Mouse (Mus musculus) ES-E14 (cell line): Measurements from ENCODE around the gene Cideb. TPM values are rescaled to one million over a fixed set of nuclear protein-coding genes. Genes with fewer than 3 reads are reported as not detected.

ENCODE experiments used
- DNase-seq: peaks from one replicate; pipeline ENCODE4 v3.0.0-alpha.2; 2013; ENCODE audit warnings: low read depth, low spot score
- H3K27ac ChIP-seq: 2 replicates; pipeline ENCODE4 v1.5.1; 2012; ENCODE audit warnings: low read depth, mild to moderate bottlenecking, low read length, moderate library complexity, mixed read lengths; ENCODE audit not compliant: poor library complexity, insufficient read depth, severe bottlenecking
- H3K36me3 ChIP-seq: 2 replicates; pipeline ENCODE4 v1.6.1; 2012; ENCODE audit warnings: mild to moderate bottlenecking, low read length, moderate library complexity, mixed read lengths; ENCODE audit not compliant: control insufficient read depth, poor library complexity, insufficient read depth, severe bottlenecking
- H3K4me1 ChIP-seq, 2 experiments: fragments of 150-350 bp in 1 of 2; sonication (generic) in 1 of 2; 2 replicates each; pipeline ENCODE4 v1.6.1; 2012; ENCODE audit warnings: low read length in 2 of 2, mild to moderate bottlenecking in 1 of 2, mixed read lengths in 1 of 2; ENCODE audit not compliant: control insufficient read depth in 2 of 2, insufficient read depth in 2 of 2, poor library complexity in 1 of 2
- H3K4me3 ChIP-seq, 2 experiments: fragments of 150-350 bp in 1 of 2; sonication (generic) in 1 of 2; 2 replicates each; pipeline ENCODE4 v1.5.1; 2012; ENCODE audit warnings: low read length in 2 of 2, low read depth in 1 of 2, mild to moderate bottlenecking in 1 of 2, mixed read lengths in 1 of 2; ENCODE audit not compliant: insufficient read depth in 1 of 2, poor library complexity in 1 of 2, severe bottlenecking in 1 of 2
- H3K9ac ChIP-seq: 2 replicates; pipeline ENCODE4 v1.6.1; 2012; ENCODE audit warnings: low read depth, mild to moderate bottlenecking, low read length, mixed read lengths; ENCODE audit not compliant: poor library complexity, insufficient read depth, severe bottlenecking
- H3K9me3 ChIP-seq: fragments of 150-350 bp; sonication (generic); 2 replicates; pipeline ENCODE4 v1.6.1; 2012; ENCODE audit warnings: low read depth, mild to moderate bottlenecking, low read length; ENCODE audit not compliant: control insufficient read depth, insufficient read depth
- CHD2 ChIP-seq: IDR thresholded peaks from 2 replicates; pipeline ENCODE4 v1.6.1; 2014; ENCODE audit warnings: mild to moderate bottlenecking, low read depth, low read length, inconsistent platforms
- HCFC1 ChIP-seq: IDR thresholded peaks from 2 replicates; pipeline ENCODE4 v1.6.1; 2012; ENCODE audit warnings: low read length, inconsistent platforms, borderline replicate concordance; ENCODE audit not compliant: insufficient read depth
- MAFK ChIP-seq: IDR thresholded peaks from 2 replicates; pipeline ENCODE4 v1.6.1; 2014; ENCODE audit warnings: mild to moderate bottlenecking, low read depth, low read length, inconsistent platforms; ENCODE audit not compliant: insufficient read depth
- ZC3H11A ChIP-seq: IDR thresholded peaks from 2 replicates; pipeline ENCODE4 v1.6.1; 2012; ENCODE audit warnings: low read depth, mild to moderate bottlenecking, inconsistent platforms, low read length, borderline replicate concordance
- ZNF384 ChIP-seq: IDR thresholded peaks from 2 replicates; pipeline ENCODE4 v1.6.1; 2012; ENCODE audit warnings: low read depth, low read length, inconsistent platforms
- in situ Hi-C, 2 experiments: fragments of 600-800 bp; cut with MboI; formaldehyde crosslinking; loops; one replicate each; pipeline ENCODE4 v1.15.1; 2025; ENCODE audit warnings: low sequenced_read_pairs in 2 of 2, inconsistent platforms in 1 of 2; ENCODE audit not compliant: unreplicated experiment in 2 of 2
- total RNA-seq: library from RNA; depleted of rRNA; stranded (reverse); fragments of 300-350 nt; gene quantifications from 2 replicates; pipeline ENCODE4 v1.2.3, GENCODE M21; 2012

The Cideb gene
- total RNA-seq, 1 experiment: 2.2 TPM

DNA sequence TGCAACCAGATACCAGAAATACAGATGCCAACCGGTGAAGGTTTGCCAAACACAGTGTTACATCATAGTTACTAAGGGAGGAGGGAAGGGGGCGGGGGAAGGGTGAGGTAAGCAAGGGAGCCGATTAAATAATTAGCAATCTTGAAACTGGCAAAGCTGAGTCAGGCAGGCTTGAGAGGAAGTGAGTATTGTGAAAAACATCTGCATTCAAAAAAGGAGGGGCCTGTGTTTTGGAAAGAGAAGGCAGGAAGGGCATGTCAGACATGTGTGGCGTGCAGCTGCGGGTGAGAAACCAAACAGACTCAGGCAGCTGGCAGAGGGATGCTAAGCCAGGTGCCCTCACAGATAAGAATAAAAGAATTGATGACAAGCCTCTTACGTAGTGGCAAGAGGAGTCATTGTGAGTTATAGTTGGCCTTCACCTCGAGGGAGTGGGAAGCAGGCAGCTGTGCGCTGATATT lies 33.8 kb downstream of the Cideb start:
- H3K4me3 ChIP-seq: no peak overlapping the region
- no peak for TF ChIP-seq ZC3H11A
- TF ChIP-seq ZNF384: no peak
- TF ChIP-seq HCFC1: no peak
- no peak for DNase-seq

DNA sequence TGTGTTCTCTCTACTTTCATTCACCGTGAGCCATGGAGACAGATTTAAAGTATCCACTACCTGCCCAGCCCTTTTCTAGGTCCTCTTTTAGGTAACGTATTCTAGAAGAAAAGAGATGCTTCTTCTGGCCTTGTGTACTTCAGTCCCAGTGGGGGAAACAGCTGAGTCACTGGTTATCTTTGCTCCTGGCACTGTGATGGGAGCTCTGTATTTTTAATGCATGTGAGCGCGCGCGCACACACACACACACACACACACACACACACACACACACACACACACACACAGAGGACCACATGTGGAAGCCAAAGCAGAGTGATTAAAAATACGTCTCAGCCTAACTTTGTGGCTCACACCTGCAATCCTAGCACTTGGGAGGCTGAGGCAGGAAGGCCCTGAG lies 34.8 kb downstream of the Cideb start:
- Histone ChIP-seq H3K4me1 (peaks cover 6 to 27% of the 10 kb centered on the region in 2 experiments; a peak in 3 of 4 replicates), H3K9ac (no peak overlapping the region), H3K4me3 (no peak overlapping the region), H3K36me3 (peaks cover 13% of the 10 kb centered on the region; the same call in 1 of the 2 replicates), H3K9me3 (no peaks in the 10 kb centered on the region), H3K27ac (no peak overlapping the region)
- no peak for TF ChIP-seq CHD2
- TF ChIP-seq ZC3H11A: no peak
- no peak for TF ChIP-seq MAFK
- no peak for TF ChIP-seq ZNF384
- TF ChIP-seq HCFC1: no peak
- in situ Hi-C loops: no loop called here
- DNase-seq: no peak

More for the DNA sequence above, 33.8 kb downstream of the Cideb start:
- in situ Hi-C loops: no loop called here
- H3K27ac ChIP-seq: no peak overlapping the region
- no peak overlapping the region for H3K9ac ChIP-seq
- H3K9me3 ChIP-seq: no peaks in the 10 kb centered on the region
- peaks cover 6 to 23% of the 10 kb centered on the region in 2 experiments; a peak in 3 of 4 replicates for H3K4me1 ChIP-seq
- peaks cover 4% of the 10 kb centered on the region; the same call in 1 of the 2 replicates for H3K36me3 ChIP-seq

DNA sequence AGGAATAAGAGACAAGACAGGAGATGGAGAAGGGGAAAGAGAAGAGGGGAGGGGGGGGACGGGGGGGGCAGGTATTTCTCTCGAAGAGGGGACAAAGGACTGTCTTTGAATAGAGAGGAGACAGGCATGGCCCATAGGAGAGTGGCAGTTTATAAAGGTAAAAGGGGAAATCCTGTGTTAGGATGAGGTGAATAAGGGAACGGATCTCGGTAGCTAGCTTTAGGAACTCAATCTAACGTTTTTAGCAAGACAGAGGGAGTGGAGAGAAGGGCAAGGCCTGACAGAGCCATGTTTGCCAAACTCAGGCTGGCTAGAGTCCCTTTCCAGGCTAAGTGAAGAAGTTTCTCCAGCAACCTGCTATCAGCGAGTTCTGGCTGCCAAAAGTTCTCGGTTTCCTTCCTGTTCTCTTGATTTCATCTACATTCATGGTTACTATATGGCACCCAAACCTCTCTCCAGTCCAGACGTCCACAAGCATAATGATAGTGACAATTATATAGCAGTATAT lies 35.8 kb downstream of the Cideb start:
- Histone ChIP-seq H3K4me3 (peak overlapping the region; percentile 76 to 90), H3K9me3 (no peaks in the 10 kb centered on the region), H3K9ac (peak overlapping the region; percentile 77; the same call in 1 of the 2 replicates), H3K4me1 (peaks cover 6 to 27% of the 10 kb centered on the region in 2 experiments; a peak in 3 of 4 replicates), H3K27ac (no peak overlapping the region), H3K36me3 (peaks cover 20% of the 10 kb centered on the region; the same call in 1 of the 2 replicates)
- DNase-seq: no peak
- in situ Hi-C loops: no loop called here
- TF ChIP-seq CHD2: no peak
- no peak for TF ChIP-seq ZC3H11A
- TF ChIP-seq ZNF384: no peak
- no peak for TF ChIP-seq HCFC1
- TF ChIP-seq MAFK: no peak

DNA sequence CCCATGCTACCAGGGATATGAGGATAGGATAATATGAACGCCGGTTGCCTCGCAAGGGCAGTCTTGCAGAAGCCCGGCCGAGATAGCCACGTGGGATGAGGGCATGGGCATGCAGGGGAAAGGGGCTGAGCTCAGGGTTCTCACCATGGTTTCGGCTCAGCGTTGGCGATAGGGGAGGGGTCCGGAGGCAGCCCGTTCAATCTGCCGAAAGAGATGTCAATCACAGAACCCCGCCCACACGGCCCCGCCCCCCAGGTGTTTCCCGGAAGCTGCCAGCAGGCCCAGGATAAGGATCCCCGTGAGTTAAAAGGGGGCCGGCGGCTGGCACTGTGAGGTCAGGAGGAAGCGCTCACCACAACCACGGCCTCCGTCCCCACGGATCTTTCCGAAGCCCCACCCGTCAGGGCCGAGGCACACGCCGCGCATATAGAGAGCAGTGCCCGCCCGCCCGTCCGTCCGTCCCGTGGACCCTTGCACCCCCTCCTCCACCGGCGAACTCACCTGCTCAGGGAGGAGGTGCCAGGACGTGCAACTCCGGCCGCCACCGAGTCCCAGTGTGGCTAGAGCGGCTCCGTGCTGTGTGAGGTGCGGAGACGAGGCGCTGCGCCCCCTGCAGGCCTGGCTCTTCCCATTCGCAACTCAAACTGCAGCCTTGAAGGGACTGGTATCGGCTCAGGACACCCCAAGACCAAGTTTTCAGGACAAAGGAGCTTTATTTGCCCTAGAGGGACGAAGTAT lies 36.4 kb downstream of the Cideb start, which contains the start of gene Rabggta:
Gene Rabggta, minus strand, starts transcription at position 564 of the 738 bp plus-strand sequence.
- Histone ChIP-seq H3K36me3 (peaks cover 26% of the 10 kb centered on the region), H3K4me1 (peaks cover 6 to 27% of the 10 kb centered on the region in 2 experiments; a peak in 3 of 4 replicates), H3K9ac (peak within 1 kb of the TSS; percentile 77), H3K27ac (peak within 1 kb of the TSS; percentile 78), H3K9me3 (no peaks in the 10 kb centered on the region), H3K4me3 (peak within 1 kb of the TSS; percentile 76 to 90)
- peak; percentile 95 for DNase-seq
- in situ Hi-C loops: no loop called here
- TF ChIP-seq ZNF384 (no peak), HCFC1 (peak; percentile 80)
